Mouse (Mus musculus): ENCODE measurements around the gene Rasa3.

DNA sequence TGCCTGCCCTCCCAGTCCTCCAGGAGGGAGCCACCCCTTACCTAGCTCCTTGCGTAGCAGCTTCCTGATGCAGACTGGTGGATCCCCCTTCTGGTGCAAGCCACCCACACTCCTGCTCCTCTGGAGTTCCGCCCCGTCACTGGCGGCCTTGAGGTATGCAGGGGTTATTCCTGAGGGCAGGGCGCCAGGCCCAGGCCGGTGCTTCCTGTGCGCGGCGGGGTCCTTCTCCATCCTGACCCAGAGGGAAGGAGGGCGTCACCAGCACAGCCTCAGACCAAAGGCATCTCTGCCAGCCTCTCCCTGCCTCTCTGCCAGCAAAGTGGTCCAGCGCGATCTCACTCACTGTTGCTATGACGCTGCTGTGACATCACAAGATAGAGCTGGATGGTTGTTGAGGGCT, 115.3 kb downstream of the Rasa3 start, which contains the start of gene 1700029H14Rik:
- TF ChIP-seq CTCF (IDR thresholded peaks at IDR 0.05; ENCODE audit: borderline replicate concordance, insufficient read depth, low read length) = no peak
- no peak for TF ChIP-seq POLR2A (IDR thresholded peaks at IDR 0.05; ENCODE audit: low read depth, low read length)

Data from embryonic fibroblast, embryonic 13.5 days (primary cell).